Mouse (Mus musculus): ENCODE data around the gene Hcn3.

Hcn3 gene

GRCm38 (mm10) chr3:89145566-89145965 lies 14.4 kb downstream of the Hcn3 start:
- DNase-seq = no peak

DNA sequence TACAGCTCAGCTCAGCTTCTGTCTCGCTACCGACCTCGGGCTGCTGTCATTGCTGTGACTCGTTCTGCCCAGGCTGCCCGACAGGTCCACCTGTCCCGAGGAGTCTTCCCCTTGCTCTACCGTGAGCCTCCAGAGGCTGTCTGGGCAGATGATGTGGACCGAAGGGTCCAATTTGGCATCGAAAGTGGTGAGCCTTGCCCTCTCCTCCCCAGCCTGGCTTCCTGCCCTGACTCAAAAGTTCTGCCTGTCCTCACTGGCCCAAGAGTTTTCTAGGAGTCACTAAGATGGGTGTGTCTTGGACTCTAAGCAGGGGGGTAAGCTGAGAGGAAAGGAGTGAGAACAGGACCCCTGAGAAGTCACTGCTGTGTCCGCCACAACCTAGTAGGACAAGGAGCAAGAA lies 15.2 kb downstream of the Hcn3 start:
- DNase-seq = no peak

DNA sequence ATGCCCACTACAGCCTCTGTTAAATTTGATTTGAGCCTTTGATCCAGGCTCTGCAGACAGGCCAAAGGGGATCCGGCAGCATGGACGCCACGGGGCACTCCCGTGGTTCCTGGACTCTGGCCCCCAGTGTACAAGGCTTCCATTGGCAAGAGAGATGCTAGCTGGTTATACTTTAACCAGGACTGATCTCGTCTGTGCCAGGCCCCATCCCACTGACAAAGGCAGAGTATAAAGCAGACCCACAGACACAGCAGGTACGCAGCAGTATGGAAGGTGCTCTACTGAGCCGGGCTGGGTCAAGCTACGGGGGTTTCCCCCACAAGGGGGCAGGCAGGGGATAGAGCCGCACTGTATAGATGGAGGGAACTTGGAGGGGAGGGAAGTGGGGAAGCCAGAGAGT lies 23.6 kb downstream of the Hcn3 start:
- peak in 1 of 2 experiments; percentile 23 for DNase-seq

GRCm38 (mm10) chr3:89135958-89136357 lies 24.0 kb downstream of the Hcn3 start, which contains the start of gene Pklr:
Gene Pklr (plus strand): TSS chr3:89136142.
- DNase-seq = no peak

DNA sequence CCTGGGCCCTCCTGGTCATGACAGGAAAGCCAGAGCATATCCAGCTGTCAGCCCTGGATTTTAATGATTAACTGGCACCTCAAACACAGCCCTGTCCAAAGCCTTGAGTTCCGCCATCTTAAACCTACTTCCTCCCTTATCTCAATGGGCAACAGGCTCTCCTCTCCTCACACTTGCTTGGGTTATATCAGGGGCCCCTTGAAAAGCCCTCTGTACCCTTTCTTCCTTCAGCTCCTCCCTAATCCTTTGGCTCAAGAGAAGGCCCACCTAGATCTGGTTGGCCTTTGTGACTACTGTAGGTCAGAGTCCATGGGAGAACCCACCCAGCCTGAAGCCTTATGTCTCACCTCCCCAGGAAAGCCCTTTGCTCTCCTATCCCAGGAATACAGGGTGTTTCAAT lies 26.2 kb downstream of the Hcn3 start:
- DNase-seq = no peak

DNA sequence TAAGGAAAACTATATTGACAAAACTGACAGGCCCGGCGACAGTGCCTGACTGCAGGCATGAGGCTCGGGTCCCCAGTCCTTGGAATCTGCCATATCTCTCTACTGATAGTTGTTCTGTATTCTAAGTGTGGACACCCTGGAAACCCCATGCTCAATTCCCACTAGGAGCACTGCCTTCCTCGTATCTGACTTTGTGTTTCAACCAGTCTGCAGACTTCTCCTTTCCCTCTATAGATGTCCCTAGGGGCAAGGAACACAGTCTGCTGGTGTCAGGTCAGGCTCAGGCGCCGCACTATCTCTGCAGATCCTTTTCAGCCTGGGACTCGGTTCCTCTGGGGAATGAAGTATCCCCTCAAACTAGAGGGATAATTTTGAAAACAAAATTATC lies 26.9 kb downstream of the Hcn3 start:
- no peak for DNase-seq

DNA sequence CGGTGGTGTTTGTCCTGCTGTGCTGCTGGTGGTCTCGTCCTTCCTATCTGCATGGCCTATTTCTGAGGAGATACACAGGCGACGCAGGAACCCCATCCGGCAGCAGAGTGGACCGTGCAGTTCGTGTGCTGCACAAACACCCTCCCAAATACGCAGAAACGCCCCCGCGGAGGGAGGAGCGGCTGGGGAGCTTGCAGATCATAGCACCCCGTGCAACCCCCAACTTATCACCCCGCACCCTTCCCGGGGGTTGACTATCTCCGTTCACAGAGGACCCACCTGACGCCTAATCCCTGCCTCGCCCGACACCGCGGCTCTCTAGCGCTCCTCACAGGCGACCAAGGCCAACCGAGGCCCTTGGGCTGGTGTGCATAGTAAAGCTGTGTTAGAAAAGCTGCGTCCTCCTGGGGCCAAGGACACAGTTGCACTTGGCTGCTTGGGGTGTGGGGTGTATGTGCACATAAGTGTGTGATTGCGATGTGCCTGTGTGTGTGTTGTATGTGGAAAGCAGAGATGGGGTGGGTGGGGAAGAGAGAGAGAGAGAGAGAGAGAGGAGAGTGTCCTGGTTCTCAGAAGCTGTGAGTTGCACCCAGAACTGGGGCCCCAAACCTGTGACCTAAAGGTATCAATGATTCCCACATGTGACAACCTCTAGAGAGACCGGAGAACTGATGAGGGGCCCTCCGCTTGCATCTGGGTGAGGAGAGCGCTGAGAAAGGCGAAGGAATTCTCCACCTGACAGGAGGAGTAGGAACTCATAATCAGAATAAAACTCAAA lies 27.5 kb downstream of the Hcn3 start:
- DNase-seq = no peak

DNA sequence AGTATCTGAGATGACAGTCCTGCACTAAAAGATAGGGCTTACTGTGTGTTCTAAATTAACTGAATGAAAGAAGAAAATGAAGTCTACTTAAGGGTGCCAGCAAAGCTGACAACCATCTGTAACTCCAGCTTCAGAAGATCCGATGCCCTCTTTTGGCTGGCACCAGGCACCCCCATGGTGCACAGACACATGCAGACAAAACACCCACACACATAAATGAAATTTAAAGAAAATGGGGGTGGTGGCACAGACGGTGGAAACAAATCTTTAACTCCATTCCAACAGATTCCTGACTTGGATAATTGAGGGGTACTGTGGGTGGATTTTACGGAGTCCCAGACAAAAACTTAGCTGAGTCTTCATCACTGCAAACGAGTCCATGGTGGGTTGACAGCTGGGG lies 28.2 kb downstream of the Hcn3 start:
- DNase-seq = no peak

GRCm38 (mm10) chr3:89129908-89130307 lies 30.1 kb downstream of the Hcn3 start:
- DNase-seq = no peak

DNA sequence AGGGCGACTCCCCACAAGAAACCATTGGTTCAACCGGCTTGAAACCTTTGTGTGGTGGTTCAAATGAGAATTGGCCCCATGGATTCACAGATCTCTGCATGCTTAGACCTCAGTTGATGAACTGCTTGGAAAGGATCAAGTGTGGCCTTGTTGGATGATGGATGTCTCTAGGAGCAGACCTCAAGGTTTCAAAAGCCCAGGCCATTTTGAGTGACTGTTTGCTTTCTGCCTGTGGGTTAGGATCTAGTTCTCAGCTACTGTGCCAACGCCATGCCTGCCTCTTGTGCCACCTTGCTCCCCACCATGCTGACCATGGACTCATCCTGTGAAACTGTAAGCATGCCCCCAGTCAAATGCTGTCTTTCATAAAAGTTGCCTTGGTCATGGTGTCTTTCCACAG lies 34.0 kb downstream of the Hcn3 start:
- DNase-seq = no peak

GRCm38 (mm10) chr3:89124241-89124640 lies 35.8 kb downstream of the Hcn3 start:
- DNase-seq = no peak

- no peak for DNase-seq
Measured at GRCm38 (mm10) chr3:89123313-89123712, 36.7 kb downstream of the Hcn3 start.

DNA sequence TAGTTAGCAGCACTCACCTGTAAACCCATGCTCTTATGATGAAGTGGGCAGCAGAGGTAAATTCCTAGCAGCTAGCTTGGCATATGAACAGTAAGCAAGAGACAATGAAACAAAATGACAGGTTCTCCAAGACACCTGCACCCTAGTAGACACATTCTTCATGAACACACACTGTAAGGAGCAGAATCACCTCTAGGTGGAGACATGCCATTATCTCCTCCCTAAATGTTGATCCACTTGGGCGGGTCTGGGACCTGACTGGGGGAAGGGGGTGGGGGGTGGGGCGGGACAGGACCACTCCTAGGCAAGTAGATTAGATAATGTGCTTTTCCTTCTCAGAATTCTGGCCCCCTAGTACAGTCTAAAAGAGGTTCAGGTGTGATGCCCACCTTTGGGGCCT lies 44.5 kb downstream of the Hcn3 start:
- peak; percentile 21 to 44 for DNase-seq

DNA sequence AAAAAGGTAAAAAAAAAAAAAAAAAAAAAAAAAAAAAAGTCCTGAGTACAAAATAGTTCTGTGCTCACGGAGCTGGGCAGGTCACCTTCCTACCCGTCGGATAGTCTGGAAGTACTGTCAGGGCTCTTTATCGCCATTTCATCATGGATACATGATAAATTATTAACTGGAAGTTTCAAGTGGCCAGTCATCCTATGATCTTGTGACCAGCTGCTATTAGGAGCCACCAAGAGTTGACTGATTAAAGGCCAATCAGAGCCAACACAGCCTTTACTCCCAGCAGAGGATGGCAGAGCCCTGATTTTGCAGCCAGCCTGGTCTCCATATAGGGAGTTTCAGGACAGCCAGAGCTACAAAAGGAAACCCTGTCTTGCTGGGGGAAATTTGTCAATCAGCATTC lies 46.9 kb downstream of the Hcn3 start:
- DNase-seq = no peak

GRCm38 (mm10) chr3:89108146-89108545 lies 51.9 kb downstream of the Hcn3 start:
- DNase-seq = no peak

GRCm38 (mm10) chr3:89107545-89107944 lies 52.5 kb downstream of the Hcn3 start:
- DNase-seq = no peak

DNA sequence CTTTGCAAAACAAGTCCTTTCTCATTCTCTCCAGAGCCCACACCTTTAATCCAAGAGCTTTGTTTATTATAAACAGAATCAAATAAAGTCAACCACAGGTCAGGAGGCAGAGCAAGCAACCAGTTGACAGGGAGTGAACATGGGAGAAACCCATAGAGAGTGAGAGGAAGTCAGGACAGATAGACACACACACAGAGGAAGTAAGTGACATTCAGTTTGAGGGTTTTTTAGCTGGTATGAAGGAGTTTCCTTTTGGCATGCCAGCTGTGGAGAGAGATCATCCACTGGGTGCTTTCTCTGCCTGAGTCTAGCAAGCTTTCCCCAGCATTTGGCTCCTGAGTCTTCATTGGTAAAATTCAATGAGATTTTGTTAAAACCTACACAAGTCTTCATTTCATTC lies 53.1 kb downstream of the Hcn3 start:
- no peak for DNase-seq

GRCm38 (mm10) chr3:89103291-89103595 lies 56.8 kb downstream of the Hcn3 start:
- DNase-seq = no peak

DNA sequence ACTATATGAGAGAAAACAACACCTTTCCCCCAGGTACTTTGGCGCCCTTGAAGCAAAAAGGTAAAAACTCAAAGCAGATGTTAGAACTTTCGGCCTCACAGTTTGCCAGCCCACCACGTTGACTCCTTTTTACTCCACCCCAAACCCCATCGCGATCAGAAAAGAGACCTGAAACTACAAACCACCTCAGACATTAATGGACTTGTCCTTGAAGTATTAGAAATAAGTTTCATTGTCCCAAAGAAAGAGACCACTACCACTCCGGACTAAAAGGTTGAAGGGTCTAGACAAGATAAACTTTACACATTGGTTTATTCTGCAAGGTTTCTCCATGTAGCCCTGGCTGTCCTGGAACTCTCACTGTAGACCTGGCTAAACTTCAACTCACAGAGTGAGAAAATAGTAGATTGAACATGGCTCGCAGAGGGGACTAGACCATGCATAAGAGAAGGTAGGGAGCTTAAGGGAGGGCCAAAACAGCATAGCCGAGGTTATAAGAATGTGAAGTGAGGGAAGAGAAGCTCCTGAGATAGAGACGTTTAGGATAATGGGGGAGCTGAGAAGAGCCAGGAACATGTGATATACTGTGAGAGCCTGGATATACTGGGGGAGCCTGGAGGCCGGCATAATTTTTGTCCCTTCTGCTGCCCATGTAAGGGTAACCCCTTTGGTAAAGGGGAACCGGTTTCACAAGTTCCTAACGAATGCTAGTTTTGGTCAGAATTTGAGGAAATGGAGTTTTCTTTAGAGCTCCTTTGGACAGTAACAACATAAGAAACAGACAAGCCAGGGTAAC lies 57.3 kb downstream of the Hcn3 start:
- DNase-seq = no peak

GRCm38 (mm10) chr3:89101812-89102494 lies 58.0 kb downstream of the Hcn3 start, which contains the start of gene Fdps:
Gene Fdps (minus strand): TSS chr3:89101959.
- peak; percentile 88 to 93 for DNase-seq

DNA sequence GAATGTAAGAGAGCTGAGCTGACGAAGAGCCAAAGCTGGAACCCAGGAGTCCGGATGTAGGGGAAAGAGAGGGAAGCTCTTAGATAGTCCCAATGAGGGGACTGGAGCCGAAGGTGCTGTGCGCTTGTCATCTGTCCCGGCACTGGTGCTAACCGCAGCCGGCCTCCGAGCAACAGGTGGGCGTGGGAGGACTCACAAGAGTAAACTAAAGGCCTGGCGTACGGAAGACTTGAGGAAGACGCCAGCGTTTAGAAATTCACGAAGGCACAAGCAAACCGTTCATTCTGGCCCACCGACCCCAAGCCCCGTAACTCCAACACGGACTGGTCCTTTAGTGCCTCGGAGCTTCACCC lies 58.6 kb downstream of the Hcn3 start:
- no peak for DNase-seq

- DNase-seq = no peak
Measured at GRCm38 (mm10) chr3:89100811-89101210, 59.2 kb downstream of the Hcn3 start, which contains the start of gene Gm43738. Gene Gm43738 (minus strand): TSS chr3:89101099.
